Mouse (Mus musculus) lung, postnatal 0 days (tissue): ENCODE measurements around the gene Lzts3.

Experiments used
- CTCF ChIP-seq: IDR thresholded peaks from 2 replicates; pipeline ENCODE4 v1.5.1; 2016; ENCODE audit warnings: antibody characterized with exemption, mild to moderate bottlenecking
- EP300 ChIP-seq: IDR thresholded peaks from 2 replicates; pipeline ENCODE4 v1.6.1; 2016; ENCODE audit warnings: antibody characterized with exemption, mild to moderate bottlenecking, control low read depth

DNA sequence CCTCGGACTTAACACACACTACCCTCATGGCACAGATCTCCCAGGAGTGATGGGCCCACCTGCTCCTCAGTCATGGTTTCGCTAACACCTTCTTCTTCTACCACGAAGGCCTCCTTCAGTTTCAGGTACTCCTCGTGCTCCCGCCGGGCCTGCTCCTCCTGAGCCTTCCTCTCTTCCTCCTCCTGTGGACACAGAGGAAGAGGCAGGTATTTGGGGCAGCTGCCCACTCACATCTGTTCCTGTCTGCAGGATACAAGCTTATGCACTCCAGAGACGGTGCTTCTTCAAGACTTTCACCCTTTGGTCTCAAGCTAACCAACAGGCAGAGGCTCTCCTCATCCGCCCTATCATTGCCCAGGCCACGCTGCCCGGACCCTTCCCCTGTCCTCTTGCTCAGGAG is 15.9 kb upstream of the Lzts3 start:
- no peak for TF ChIP-seq CTCF
- no peak for TF ChIP-seq EP300
